Mouse (Mus musculus): ENCODE results near the gene Commd3.

GRCm38 (mm10) chr2:18672133-18672765, at the start of gene Commd3:
- TF ChIP-seq CTCF (IDR thresholded peaks at IDR 0.05; ENCODE audit: low read depth, low read length) (no peak), POLR2A (IDR thresholded peaks at IDR 0.05; ENCODE audit: extremely low read depth, insufficient read depth, low read length) (peak; percentile 72; the same call in 1 of the 2 replicates)
